Mouse (Mus musculus) layer of hippocampus, adult 8-10 months (tissue): ENCODE results near the gene C1qtnf5. TPM values are rescaled to one million over a fixed set of nuclear protein-coding genes. Genes with fewer than 3 reads are reported as not detected.
"Not testable (repeated sequence)": the region's sequence is repeated elsewhere in the genome, so short reads cannot be mapped to it uniquely, and the experiment has no call there.

Experiments used
- DNase-seq, 2 experiments: peaks; one replicate each; pipeline ENCODE4 v3.0.0; 2022; ENCODE audit warnings: low spot score in 2 of 2
- total RNA-seq, 4 experiments: library from RNA; stranded (reverse); gene quantifications; 2 replicates each; pipeline ENCODE4 v1.2.4; 2022

The C1qtnf5 gene
- total RNA-seq, 4 experiments from 2014 or later, result 14.6 to 23.4 (median 18.8) TPM

DNA sequence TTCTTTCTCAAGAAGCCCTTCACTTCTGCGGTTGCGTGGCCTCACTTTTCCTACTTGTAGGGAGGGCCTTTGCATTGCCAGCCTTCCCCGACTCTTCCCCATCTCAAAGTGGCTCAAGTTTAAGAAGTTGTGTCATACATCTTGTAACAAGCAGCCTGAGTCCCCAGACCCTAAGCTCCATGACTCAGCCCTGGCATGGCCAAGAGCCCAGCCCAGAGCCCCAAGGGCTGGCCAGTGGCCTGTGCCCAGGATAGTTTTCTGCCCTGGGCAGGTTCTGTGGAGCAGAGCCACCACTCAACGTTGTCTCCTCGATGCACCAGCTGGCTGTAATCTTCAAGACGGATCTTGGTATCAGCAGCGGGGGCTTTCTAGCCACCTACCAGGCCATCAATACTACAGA is 2.2 kb upstream of the C1qtnf5 start:
- no peak for DNase-seq

DNA sequence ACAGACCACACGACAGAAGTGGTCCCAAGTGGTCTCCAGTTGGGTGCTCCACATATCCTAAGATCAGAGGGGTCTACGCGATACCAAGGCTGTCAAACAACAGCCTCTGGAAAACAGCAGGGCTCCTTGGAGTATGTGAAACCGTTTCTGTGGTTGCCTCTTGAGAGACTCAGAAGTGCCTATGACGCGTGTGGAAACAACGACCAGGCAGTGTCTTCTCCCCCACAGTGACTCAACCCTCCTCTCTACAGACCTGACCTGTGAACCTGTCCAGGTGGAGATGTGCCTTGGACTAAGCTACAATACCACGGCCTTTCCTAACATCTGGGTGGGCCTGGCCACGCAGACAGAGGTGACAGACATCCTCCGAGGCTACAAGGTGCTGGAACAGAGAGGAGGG is 1.3 kb upstream of the C1qtnf5 start:
- no peak for DNase-seq

- no peak for DNase-seq
Observed at GRCm38 (mm10) chr9:44106182-44106581, 863 bp upstream of the C1qtnf5 start.

DNA sequence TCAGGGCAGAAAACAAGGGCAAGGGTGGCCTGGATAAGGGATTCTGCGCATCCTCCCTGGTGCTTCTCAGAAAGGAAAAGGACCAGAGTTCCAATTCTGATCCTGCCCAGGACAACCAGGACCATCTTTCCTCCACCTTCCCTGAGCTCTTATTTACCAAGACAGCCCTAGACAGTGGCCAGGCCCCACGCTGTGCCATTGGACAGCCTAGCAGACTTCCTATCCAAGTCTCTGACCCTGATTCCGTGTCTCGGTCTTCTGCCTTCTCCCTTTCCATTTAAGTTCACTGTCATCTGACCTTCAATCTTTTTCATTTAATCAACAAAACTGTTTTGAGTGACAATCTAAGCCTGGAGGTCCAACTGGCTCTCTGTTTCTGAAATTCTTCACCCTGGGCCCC is 449 bp upstream of the C1qtnf5 start:
- DNase-seq, result no peak

DNA sequence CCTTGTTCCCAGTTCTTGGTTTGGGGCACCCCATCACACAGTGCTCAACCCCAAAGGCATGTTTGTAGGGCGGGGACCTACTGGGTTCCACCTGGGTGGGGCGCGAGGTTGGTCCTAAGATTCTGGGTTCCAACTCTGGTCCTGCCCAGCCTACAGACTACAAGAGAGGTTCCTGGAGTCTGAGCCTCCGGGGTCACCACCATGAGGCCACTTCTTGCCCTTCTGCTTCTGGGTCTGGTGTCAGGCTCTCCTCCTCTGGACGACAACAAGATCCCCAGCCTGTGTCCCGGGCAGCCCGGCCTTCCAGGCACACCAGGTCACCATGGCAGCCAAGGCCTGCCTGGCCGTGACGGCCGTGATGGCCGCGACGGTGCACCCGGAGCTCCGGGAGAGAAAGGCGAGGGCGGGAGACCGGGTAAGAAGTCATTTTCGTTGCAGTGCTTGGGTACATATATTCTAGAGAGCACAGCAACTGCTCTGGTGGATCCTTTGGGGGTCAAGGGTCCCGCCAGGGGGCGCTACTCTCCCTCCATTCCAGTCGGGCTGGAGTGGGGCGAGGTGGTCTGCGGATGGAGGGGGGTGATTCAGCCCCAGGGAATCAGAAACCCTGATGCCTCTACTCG is 623 bp downstream of the C1qtnf5 start:
- peak in 1 of 2 experiments; percentile 29 for DNase-seq

- peak in 1 of 2 experiments; percentile 10 for DNase-seq
Observed at GRCm38 (mm10) chr9:44108269-44109055, 1.4 kb downstream of the C1qtnf5 start.

- DNase-seq, result peak in 1 of 2 experiments; percentile 83
Observed at GRCm38 (mm10) chr9:44109360-44110095, 2.5 kb downstream of the C1qtnf5 start.

GRCm38 (mm10) chr9:44111909-44112308 is 4.9 kb downstream of the C1qtnf5 start:
- not testable (repeated sequence) for DNase-seq

GRCm38 (mm10) chr9:44113105-44113789 is 6.2 kb downstream of the C1qtnf5 start, which contains the start of the genes Gm49380 and Rnf26:
TSS of gene Gm49380 (minus strand) at chr9:44113500.
TSS of gene Rnf26 (minus strand) at chr9:44113517.
- peak; percentile 96 to 97 for DNase-seq

GRCm38 (mm10) chr9:44114453-44114852 is 7.4 kb downstream of the C1qtnf5 start:
- DNase-seq, result no peak

- no peak for DNase-seq
Observed at GRCm38 (mm10) chr9:44115599-44115998, 8.6 kb downstream of the C1qtnf5 start.

DNA sequence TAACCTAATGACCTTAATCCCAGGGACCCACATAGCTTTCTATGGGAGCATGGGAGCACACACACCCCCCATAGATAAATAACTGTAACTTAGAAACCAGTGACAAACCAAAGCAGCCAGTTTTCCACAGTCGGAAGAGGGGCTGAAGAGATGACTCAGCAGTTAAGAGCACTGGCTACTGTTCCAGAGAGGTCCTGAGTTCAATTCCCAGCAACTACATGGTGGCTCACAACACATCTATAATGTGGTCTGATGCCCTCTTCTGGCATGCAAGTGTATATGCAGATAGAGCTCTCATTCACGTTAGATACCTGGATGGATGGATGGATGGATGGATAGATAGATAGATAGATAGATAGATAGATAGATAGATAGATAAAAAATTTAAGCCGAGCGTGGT is 9.1 kb downstream of the C1qtnf5 start:
- no peak for DNase-seq

GRCm38 (mm10) chr9:44119011-44119410 is 12.0 kb downstream of the C1qtnf5 start:
- no peak for DNase-seq

DNA sequence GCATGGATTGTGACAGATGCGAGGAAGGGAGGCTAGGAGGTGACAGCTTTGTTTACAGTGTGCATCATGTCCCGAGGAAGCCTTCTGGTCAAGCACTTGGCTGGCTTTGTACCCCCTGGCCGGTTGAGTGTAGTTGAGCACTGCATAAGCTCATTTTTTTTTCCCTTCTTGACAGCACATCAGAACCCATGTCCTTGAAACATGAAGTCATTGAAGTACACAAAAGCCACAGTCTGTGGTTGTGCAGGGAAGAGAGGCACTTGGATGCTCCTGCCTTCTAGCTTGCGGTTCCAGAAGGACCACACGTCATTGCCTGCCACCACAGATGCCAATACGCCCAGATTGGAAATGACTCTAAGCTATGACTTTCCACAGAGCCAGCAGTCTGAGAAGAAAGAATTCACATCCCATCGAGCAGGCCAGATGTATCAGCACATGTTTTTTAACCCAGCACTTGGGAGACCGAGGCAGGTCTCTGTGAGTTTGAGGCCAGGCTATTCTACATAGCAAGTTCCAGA is 13.0 kb downstream of the C1qtnf5 start:
- peak in 1 of 2 experiments; percentile 45 for DNase-seq

- no peak for DNase-seq
Observed at GRCm38 (mm10) chr9:44124317-44124716, 17.3 kb downstream of the C1qtnf5 start.

GRCm38 (mm10) chr9:44125026-44125425 is 18.0 kb downstream of the C1qtnf5 start:
- DNase-seq, result no peak

DNA sequence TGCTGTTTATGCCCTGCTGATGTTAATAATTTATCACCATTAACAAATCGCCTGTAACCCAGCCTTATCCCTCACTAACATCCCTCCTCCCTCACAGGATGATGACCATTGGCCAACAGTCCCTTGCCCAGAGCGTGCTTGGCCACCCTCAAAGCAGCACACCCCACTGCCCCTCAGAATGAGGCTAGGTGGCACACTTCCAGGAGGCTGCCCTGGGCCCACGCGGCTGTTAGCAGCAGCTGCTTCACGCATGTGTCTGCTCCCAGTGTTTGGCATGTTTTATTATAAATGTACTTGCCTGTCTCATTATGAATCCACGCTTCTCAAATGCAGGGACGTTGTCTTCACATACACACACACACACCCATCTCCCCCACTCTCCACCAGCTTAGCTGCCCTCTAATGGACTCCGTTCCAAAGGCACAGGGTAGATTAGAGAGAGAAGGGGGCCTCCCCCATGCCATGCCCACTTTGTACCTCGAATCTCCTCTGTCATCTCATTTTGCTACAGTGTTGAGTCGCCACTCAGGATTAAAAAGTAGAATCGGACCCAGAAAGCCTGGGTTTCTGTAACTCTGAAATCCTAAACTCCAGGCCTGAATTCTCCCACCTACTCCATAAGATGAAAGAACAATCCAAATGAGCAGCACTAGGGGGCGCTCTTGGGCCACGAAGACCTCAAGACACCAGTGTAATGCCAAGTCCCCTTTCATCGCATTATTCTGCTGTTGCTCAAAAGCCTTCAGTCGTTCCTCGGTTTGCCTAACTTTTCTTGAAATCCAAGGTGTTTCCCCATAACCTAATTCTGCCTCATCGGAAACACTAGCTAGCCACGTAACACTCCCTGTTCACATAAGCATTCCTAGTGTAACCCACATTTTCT is 18.7 kb downstream of the C1qtnf5 start:
- peak; percentile 74 to 91 for DNase-seq

GRCm38 (mm10) chr9:44126746-44127145 is 19.7 kb downstream of the C1qtnf5 start:
- DNase-seq, result no peak

GRCm38 (mm10) chr9:44127351-44127801 is 20.3 kb downstream of the C1qtnf5 start:
- DNase-seq, result no peak

DNA sequence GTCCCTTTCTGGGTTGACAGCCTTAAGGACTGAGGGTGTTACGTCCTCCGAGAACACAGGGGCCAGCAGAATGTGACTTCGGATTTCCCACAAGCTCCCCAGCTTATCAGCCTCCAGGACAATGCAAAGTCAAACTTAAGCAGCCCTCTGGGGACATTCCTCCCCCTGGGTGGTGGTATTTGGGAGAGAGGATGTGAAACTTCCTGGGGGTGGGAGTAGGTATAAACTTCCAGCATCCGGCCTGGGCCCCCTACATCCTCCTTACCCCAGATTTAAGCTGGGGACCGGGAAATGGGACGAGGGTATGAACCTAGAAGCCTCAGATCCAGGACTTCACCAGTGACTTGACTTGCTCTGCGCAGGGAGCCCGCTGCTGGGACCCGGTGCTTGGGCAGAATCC is 22.6 kb downstream of the C1qtnf5 start:
- DNase-seq, result no peak
